Mouse (Mus musculus) retina, adult 2 months (tissue): ENCODE data around the gene Ptcd3.
A peak's percentile ranks its signal among the peaks of the same experiment; 100 is the strongest.
"Not testable (repeated sequence)": the region's sequence is repeated elsewhere in the genome, so short reads cannot be mapped to it uniquely, and the experiment has no call there.

Experiments
- DNase-seq: peaks from one replicate; pipeline ENCODE4 v3.0.0-alpha.2; 2012; ENCODE audit warnings: low read depth, low spot score

The Ptcd3 gene

DNA sequence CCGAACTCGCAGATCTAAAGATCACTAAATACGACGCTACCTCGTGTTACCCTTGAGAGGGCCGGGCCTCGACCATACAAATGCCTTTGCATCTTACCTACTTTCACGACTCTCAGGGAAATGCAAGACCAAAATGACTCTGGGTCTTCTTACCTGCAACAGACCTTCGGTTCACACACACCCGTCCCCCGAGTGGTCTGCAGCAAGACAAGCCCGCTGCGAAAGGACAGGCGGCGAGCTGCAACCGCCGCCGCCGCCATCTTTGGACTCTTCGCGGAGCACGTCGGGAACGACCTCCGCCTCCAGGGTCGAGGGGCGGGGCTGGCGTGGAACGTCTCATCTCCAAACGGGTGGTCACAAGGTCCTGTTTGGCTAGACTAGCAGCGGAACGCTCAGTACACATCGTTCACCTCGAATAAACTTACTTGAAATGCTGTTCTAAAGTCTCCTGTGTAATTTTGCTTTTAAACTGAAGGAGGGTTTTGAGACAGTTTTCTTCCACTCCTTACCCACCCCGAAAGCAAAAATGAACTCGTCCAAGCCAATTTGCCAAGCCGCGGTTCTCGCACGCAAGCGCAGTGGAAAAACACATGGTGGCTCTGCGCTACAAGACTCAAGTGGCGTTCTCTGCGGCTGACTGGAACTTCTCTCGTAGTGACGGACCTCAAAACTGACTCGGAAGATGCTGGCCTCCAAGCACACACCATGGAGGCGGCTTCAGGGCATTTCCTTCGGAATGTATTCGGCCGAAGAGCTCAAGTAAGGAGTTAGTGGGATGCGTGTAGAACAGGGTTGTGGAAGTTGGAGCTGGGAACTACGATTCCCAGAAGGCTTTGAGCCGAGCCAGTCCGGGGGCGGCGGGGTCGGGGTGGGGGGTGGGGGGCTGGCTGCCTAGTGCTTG, at the start of gene Ptcd3, which contains the start of gene Polr1a:
Ptcd3 (minus strand) TSS at position 270 of the 901 bp plus-strand sequence.
Polr1a (plus strand) TSS at position 573 of the 901 bp plus-strand sequence.
- DNase-seq = peak; percentile 90

DNA sequence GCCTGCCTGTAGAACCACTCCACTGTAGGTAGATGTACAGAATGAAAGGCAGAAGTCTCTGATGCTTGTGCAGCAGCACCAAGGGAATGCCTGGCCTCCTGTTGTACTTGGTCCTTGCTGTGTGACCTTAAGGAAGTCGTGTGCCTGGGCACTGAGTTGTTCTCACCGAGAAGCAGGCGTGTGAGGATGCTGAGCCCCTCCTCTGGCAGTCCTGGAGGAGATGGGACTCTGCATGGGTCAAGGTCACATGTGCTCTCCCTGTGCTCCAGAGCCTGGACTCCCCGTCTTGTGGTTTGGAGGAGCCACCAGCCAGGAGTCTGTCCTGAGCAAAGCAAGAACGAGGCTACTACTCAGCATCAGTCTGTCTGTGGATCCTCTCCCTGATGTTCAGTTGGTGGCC, 42.6 kb upstream of the Ptcd3 start:
- DNase-seq = no peak

- DNase-seq = peak; percentile 11
Observed at GRCm38 (mm10) chr6:71950592-71950991, 42.0 kb upstream of the Ptcd3 start.

DNA sequence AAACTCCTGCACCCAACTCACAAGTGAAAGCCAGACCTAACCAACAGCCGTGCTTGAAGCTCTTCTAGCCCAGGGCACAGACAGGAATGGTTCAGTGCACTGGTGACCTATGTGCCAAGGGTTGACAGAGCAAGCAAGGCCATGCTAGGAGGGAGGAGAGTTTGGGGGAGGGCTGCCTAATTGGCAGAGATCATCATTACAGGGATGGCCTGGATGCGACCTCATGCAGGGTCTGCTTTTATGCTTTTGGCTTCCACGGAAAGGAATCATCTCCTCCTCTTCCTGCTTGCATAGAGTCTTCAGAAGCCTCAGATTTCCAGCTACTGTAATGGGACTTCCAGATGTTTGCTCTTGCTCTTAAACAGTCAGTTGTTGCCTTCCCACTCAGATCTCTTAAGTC, 41.2 kb upstream of the Ptcd3 start:
- DNase-seq = no peak

- DNase-seq = no peak
Observed at GRCm38 (mm10) chr6:71946121-71946520, 37.6 kb upstream of the Ptcd3 start.

- DNase-seq = no peak
Observed at GRCm38 (mm10) chr6:71945101-71945500, 36.6 kb upstream of the Ptcd3 start.

DNA sequence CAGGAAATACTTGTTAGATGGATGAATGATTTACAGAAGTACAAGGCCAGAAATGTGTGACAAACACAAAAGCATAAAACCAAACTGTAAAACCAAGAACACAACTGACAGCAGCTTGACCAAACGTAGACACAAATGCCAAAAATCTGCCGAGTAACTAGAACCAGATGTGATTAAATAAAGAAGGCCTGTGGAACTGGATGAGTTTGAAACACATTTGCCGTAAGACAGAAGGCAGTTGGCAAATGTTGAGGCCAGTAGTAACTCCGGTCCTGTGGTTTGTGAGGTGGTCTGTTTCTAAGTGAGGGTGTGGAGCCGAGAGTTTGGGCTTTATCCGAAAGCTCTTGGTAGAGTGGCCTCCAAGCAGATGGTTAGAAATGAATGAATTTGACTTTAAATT, 32.4 kb upstream of the Ptcd3 start:
- no peak for DNase-seq

GRCm38 (mm10) chr6:71935737-71936136, 27.2 kb upstream of the Ptcd3 start:
- DNase-seq = no peak

DNA sequence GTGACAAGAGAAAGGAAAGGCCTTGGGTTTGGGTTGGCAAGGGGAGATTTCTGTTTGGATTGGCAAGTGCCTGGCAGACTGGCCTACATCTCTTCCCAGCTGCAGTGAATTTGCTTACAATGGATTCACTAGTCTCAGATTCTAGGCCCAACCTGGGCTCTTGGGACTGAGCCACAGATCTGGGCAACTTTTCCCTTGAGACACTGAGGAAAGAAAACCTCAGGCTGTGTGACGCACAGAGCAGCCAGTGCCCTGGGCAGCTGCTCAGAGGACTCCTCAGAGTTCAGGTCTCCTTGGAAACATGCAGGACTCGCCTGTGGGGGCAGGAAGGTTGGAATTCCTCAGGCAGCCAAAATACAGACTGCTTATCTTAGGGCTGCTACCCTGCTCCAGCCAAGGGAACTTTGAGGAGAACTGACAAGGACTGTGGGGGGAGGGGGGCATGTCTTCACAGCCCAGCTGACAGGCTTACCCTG, 25.6 kb upstream of the Ptcd3 start:
- no peak for DNase-seq

DNA sequence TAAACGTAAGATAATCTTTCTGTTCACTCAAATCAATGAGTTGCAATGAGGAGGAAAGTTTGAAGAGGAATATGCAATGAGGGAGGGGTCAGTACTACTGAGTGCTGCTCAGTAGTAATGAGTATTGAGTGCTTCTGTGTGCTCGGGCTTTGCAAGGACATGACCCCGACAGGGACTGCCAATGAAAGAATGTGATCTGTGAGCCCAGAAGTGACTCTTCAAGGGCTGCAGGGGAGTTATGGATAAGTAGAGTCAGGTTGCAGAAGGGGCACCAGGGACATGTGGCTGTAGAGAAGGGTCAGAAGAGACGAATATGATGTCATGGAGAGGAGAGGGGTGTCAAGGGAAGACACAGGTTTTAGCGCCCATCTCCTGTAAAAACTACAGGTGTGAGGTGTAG, 23.8 kb upstream of the Ptcd3 start:
- no peak for DNase-seq

DNA sequence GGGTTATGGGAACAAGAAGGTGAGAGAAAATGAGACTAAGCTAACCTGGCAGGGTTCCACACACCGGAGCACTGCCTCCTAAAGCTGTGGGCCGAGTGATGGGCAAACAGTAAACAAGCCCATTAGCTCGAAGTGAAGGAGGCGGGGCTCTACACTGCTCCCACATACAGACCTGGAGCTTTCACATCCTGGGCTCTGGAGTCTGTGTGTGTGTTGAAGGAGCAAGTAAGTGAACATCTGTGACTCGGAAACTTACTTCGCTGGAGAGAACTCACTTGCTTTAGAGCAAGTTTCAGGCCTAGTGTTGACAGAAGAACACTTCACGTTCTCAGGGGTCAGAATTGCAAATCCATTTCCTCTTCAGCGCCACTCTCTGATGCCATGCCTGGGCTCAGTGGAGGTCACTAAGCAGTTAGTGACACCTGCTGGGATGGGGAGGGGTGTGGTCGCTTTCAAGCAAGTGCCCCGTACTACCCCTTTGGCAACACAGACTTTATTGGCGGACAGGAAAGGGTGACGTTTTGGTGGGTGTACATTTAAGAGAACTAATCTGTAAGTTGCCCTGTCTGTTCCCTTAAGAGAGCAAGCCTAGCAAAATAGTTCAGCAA, 22.4 kb upstream of the Ptcd3 start:
- no peak for DNase-seq

GRCm38 (mm10) chr6:71930053-71930452, 21.5 kb upstream of the Ptcd3 start:
- DNase-seq = no peak

DNA sequence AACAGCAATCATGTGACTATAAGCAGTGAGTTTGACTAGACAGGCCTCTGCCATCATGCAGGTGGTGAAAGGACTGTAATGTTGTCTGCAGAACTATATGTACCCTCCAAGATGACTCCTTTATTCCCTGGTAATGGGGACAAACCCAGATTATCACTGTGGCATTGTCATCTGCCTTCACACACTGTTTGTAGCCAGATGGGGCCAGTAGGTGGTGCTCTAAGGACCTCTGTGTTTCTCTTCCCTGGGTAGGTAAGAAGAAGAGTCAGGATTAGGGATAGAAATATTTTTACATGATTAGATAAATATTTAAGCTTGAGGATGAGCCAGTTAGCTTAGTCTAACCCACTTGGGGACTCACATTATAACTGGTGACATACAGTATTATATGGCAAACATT, 19.4 kb upstream of the Ptcd3 start:
- peak; percentile 28 for DNase-seq

DNA sequence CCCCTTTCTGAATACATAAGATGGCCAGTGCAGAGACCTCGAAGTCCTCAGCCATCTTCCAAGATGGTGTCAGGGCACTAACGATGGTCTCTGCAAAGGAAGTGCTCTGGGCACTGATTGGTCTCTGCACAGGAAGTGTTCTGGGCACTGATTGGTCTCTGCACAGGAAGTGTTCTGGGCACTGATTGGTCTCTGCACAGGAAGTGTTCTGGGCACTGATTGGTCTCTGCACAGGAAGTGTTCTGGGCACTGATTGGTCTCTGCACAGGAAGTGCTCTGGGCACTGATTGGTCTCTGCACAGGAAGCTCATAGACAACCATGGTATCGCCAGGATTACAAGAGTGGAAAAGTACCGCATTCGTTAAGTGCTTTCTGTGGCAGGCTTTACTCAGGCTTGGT, 16.7 kb upstream of the Ptcd3 start:
- DNase-seq = not testable (repeated sequence)

DNA sequence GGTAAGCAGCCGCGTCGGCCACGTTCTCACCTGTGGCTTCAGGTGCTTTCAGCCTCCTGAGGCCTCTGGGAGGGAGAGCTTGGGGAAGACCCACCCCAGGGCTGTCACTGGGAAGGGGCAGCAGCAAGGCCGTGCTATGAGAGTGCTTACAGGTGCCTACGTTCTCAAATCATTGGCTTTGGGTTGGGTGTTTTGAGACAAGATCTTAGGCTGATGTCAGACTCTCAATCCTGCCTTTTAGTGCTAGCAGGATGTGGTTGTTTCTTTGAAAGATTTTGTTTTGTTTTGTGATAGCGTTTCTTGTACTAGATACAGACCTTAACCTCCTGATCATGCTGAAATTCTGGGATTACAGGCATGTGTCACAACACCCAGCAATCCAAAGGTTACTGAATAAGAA, 12.2 kb upstream of the Ptcd3 start:
- DNase-seq = no peak

GRCm38 (mm10) chr6:71911686-71912450, 3.3 kb upstream of the Ptcd3 start:
- no peak for DNase-seq

GRCm38 (mm10) chr6:71909840-71910239, 1.3 kb upstream of the Ptcd3 start:
- DNase-seq = no peak

- no peak for DNase-seq
Observed at GRCm38 (mm10) chr6:71909384-71909783, 834 bp upstream of the Ptcd3 start.

- no peak for DNase-seq
Observed at GRCm38 (mm10) chr6:71907702-71908235, 781 bp downstream of the Ptcd3 start.

GRCm38 (mm10) chr6:71893263-71893662, 15.3 kb downstream of the Ptcd3 start:
- no peak for DNase-seq

- DNase-seq = no peak
Observed at GRCm38 (mm10) chr6:71877965-71878760, 30.4 kb downstream of the Ptcd3 start.
